Mouse (Mus musculus) lung, adult 18-20 months (tissue): ENCODE measurements at regions not wholly inside any gene's neighbourhood (a gene's known extent, or its start where the extent isn't known, plus 50 kb on each side); places are given as distances from the start of the nearest gene placed in this dataset.

Experiments
- DNase-seq, 2 experiments: peaks; one replicate each; pipeline ENCODE4 v3.0.0; 2022; ENCODE audit warnings: mixed read lengths in 2 of 2

DNA sequence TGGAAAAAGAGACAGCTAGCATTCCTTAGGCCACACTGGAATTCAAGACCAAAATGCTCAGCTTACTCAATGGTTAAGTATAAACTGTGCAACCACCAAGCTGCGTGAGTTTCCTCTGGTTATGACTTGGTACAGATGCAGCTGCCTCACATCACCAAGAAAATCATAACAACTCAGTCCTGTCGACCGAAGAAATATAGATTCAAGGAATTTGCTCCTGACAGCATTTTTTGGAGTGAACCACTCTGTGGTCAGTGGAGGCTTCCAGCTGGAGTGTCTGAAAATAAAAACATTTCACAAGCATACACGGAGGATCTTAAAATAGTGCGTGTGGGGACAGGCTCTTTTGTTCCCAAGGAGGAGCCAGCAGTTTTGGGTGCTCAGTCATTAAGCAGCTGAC lies 253.8 kb downstream of the Bckdhb start:
- peak in 1 of 2 experiments; percentile 0 for DNase-seq

DNA sequence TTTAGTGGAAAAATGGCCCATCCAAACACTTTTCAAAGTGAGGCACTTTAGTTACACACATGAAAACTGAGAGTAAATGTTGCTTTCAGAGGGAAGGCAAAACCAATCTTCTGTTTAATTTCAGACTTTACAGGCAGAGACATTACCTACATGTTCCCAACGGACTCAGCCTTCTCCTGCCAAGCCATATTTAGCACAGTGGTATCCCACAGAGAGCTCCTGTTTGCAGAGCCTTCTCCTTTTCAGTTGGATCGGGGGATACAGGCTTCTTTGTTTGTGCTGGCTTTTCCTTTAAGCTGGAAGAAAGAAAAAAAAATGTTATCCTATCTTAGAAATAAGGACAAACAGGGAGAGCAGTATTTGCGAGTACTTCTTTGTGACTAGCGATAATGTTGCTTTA lies 254.3 kb downstream of the Bckdhb start:
- no peak for DNase-seq

DNA sequence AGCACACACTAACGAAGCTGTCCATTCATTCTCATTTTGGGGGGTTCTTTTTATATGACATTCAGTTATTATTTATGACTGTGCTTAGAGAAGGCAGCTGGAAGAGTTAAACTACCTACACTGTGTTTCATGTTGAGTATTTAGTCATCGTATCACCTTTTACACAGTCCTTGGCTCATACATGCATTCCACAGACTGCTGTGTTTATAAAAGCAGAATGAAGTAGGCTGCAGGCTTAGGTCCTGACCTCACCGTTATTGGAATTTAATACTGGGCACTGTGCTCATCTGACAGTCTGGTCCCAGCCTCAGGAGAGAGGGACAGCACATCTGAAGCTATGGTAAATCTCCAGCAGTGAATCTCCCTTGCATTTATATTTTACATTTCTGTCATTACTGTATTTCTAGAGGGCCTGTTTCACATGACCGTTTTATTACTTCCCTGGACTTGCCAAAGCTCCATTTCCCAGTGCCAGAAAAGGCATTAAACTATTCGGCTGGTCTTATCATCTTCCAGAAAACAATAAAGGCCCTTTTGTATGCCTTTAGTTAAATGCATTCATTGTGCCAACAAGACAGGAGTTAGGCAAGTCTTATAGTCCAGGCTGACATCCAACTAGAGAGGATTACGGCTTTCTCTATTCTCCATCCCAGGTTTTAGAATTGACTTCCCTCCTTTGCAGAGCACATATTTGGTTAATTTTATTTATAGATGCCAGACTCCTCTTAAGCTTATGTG lies 258.9 kb downstream of the Bckdhb start:
- DNase-seq, result no peak

DNA sequence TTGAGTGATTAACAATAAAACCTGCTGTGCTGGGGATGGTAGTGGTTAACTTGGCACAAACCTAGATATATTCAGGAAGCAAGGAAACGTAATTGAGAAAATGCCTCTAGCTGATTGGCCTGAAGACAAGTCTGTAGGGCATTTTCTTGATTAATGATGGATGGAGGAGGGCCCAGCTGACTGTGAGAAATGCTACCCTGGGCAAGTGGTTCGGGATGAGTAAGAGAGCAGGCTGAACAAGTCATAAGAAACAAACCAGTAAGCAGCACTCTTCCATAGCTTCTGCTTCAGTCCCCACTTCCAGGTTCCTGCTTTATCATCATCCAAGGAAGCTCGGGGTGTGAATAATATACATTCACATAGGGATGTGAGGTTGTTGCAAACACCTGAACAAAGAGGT lies 262.6 kb downstream of the Bckdhb start:
- DNase-seq, result no peak

DNA sequence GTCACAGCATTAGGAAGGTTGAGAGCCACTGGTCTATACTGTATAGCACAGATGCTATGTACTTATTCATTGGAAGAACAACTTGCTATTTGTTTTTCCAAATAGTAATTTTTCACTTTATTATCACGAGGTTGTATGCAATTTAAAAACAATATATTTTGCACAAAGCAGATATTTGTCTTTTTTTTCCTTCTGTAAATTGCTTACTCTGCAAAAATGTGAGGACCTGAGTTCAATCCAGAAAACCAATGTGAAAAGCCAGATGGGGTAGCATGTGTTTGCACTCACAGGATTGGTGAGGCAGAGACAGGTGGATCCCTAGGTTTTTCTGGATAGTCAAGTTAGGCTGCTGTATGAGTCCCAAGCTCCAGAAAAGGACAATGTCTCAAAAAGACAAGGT lies 268.5 kb downstream of the Bckdhb start:
- no peak for DNase-seq

DNA sequence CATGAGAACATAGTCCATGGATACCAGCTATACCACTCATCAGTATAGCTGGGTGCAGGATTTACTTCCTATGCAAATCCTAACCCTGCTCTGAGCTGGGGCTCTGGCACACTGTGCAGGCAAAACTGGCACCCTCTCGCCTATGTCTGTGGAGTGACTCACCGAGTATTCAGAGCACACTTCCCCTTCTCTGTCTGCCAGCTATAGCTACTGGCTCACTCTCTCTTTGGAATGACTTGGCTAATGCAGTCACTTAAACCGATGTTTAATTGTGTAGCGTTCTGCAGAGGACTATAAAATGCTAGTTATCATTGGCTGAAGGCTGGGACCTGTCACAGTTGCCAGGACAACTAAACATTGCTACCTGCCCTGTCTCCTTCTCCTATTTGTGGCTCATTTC lies 269.8 kb downstream of the Bckdhb start:
- DNase-seq, result no peak

DNA sequence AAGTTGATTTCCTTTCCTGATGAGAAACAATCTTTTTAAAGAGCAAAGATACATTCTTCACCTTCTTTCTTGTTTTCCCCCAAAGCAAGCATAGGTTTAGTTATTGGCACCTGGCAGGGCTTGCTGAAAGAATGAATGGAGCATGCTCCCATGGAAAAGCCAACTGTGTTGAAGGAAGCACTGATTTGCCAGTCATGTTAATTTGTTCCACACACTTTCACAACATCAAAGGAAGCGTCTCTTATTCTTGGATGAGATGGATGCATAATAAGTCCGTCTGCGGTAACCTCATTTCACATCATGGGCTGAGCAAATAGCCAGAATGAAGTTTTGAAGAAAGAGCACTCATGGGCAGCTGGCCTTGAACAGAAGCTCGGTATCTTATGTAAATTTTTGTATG lies 270.4 kb downstream of the Bckdhb start:
- no peak for DNase-seq

DNA sequence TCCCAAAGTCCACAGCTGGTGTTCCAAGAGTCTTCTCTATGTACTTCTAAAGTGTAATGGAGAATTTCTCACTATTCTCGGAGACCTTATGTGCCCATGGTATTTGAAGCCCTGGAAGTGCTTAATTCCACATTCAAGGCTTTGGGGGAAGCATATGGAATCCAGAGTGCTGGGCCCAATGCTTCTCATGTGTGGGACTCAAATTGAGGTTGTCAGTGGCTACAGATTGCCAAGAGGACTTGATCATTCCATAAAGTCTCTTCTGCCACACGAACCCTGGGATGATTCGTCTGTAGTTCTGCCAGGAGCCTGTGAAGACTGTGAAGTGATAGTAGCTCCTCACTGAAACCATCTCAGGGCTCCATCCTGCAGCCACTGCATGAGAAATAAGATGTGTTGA lies 275.3 kb downstream of the Bckdhb start:
- no peak for DNase-seq

DNA sequence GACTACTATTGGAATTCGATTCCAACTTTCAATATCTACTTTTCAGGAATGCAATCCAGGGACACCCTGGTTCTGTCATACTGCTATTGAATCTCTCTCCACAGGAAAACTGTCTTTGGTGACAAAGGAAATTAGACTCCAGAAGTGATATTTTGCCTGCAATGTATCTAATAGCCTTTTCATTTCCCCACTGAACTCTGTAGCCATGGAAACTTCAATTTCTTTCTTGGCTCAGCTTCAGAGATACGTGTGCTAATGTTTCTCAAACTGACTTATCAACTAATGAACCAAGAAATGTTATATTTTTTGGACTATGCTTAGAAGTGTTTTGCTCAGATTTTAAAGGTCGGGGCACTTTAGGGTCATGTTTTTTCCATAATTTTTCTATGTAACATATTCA lies 279.1 kb downstream of the Bckdhb start:
- DNase-seq, result no peak

DNA sequence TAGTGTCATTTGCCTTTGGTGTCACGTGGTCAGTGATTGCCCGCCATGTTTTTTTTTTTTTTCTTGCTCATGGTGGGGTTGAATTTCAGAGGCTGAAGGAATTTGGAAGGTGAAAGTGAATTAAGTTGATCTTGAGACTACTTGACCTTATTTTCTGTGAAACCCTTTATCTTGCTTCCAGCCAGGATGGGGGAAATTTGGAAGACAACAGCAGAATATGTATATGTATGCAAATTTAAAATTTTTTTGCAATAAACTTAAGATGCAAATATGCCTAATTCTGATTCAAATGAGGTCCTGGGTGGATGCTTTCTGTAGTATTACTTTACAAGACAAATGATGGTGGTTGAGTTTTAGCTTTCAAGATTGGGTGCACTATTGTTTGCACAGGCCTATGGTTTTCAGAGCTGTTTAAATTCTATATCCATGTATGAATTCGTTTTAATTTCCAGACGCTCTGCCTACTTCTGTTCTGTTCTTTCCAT lies 315.6 kb downstream of the Bckdhb start:
- DNase-seq, result no peak

DNA sequence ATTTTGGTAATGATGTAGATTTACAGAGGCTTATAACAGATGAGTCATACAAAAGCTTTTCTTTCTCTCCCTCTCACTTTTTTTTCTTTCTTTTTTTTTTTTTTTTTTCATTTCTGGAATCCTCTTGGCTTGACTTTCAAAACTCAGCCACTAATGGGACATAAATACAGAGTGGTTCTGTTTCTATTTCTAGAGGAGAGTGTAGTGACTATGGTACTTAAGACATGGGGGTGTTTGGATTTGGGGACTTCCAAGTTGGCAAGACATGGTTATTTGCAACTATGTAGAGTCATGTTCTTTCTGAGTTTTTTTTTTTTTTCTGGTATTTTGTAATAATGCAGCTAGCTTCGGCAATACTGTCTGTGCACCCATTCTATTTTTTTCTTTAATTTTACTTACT lies 324.8 kb downstream of the Bckdhb start:
- DNase-seq, result no peak

DNA sequence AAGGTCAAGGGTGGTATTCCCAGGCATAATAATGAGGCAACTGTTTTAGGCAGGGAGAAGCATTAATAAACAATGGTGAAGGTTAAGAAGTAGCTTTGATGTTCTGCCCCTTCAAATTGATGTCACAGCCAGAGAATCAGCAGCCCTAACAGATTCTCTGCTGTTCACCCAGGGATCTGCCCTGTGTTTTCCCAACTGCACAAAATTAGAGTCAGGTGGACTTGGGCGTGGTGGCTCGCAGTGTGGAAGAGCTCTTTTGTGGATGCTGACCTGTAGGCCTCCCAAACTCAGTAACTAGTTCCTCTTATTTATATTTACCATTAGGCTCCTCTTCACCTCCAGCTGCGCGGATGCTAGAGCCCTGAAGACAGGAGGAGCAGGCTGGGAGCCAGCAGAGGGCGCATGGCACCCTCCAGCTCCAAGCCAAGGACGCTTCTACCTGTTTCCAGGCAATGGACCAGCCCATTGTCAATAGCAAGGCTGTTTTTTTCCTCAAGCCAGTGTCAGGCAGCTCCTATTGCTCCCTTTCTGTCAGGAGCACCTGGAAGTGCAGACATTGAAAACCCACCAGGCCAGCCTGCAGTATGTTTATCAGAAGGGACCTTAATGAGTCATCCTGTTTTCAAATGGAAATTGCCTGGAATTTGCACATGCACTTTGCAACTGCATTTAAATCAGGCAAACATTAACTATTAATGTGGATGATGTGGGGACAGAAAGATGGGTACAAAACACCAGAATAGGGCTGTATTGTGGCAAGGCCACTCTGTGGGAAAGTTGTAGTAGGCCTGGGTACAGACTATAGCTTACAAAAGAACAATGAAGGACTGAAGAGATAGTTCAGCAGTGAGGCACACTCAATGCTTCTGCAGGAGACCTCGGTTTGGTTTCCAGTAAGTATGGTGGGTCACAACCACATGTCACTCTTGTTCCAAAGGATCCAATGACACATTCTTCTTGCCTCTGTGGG lies 328.4 kb downstream of the Bckdhb start:
- DNase-seq, result peak; percentile 10 to 23

DNA sequence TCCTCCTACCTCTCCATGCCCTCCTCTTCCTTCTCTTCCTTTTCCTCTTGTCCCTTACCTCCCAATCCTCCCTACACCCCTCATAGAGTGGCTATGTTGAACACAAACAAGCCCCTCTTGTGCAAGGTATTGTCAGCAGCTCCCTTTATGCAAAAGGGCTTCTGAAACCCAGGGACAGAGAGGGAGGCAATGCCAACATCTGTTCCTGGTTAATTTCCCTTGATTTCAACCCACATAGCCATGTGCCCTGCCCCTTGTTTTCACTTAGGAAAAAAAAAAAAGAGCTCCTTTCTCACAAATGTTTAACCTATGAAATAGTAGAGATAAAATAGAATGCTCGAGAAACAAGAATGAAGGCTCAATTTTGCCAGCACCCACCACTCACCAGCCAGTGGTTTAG lies 333.5 kb downstream of the Bckdhb start:
- DNase-seq, result no peak

DNA sequence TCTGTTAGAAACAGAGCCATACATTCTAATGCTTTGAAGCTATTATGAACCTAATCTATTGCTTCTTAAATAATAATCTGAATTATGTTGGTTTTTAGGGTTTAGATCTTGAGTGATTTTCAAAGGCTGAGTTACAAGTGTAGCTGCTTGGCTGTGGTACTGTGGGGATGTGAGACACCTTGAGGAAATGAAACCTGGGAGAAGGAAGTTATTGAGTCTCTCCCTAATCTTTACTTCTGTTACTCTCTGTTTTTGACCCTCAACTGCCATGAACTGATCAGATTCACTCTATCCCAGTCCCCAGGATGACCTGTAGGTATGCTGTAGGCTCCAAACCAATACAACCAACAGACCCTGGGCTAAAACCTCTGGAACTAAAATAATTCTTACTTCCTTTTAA lies 334.8 kb downstream of the Bckdhb start:
- DNase-seq, result no peak

DNA sequence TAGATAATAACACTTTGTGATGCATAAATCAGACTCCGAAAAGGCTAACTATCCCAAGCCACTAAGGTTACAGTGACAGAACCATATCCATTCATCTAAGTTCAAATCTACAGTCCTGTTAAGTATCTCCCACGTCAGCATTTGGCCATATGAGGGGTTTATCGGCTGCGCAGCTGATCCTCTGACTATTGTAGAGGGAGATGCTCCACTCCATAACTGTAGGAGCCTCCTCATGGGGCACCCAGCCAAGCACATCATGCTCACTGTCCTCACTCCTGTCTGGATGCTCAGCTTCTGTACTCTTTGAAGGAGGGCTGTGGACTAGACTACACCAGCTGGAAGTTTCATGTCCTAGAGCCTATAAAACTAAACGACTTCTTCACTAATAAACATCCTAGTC lies 337.2 kb downstream of the Bckdhb start:
- no peak for DNase-seq

DNA sequence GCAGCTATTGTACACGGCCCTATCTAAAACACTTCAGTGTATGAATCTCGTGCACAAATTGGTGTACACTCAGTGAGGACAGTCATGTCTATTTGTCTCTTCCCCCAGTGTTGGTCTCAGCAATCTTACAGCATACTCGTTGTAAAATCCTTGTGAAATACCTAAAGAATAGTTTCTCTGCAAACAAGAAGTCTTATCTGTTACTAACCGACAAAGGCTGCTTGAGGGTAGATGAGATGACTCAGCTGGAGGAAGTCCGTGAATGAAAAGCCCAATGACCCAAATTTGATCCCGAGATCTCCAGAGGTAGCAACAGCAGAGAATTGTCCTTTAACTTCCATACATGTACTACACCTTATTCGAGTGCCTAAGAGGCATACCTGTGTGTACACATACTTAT lies 342.0 kb downstream of the Bckdhb start:
- DNase-seq, result no peak

DNA sequence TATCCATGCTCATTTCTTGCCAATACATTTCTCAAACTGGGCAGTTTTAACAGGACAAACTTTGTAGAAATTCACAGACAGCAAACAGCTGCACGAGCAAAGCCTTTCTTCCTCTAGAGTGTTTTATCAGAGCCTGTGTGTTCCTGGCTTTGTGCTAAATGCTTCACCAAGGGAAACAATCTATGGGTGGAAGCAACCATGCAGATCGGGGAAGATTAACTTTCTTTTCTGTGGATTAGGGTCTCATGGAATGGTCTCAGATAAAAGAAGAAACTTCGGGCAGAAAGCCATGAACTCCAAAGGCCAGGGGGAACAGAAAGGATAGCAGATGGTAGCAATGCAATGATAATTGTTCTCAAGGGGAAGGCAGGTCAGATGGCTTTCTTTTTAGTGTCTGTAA lies 349.7 kb downstream of the Bckdhb start:
- DNase-seq, result no peak

DNA sequence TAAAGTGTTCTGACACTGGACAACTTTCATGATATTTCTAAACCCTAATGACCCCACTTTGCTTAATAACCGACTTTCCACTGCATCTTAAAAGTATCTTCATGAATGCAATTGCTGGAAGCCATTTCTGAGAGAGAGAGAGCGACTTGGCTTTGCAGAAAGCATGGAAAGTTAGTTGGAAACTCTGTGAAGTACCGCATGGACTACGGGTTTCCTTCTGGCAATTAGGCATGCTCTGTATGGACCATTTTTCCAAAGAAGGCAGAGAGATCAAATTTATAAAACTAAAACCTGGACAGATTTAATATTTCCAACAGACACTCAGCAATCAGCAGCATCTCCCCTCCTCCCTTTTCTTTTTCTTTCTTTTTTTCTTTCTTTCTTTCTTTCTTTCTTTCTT lies 353.4 kb downstream of the Bckdhb start:
- DNase-seq, result no peak

DNA sequence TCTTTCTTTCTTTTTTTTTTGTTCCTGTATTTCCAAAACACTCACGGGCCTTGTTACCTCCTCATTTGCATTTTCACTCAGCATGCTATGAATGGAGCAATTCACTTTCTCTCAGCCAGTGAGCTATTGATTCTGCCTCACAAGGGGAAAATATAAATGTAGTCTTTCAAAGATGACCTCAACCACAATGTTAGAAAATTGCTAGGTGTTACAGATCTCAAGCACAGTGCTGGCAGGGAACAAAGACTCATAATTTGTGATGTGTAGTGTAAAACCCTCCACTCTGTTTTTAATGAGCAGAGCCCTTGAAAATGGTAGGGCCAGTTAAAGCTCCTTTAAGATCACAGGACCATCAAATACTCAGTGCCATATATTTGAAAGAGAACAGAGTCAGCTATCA lies 353.8 kb downstream of the Bckdhb start:
- no peak for DNase-seq

DNA sequence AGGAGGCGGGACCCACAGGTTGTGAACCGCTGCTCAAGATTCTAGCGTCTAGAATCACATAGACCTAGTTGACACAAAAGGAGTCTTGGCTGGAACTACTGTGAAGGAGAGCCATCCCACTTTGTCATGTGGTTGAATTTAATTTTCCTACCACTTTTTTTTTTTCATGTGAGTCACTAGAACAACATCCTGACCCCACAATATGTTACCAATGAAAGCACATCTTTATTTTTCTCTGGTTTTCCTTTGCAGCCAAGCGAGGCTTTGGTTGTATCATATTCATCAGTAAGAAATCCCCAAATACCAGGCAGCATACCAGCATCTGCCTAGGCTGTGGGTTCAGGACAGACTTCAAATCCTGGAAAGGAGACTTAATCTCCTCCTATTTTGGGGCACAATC lies 356.0 kb downstream of the Bckdhb start:
- DNase-seq, result no peak

DNA sequence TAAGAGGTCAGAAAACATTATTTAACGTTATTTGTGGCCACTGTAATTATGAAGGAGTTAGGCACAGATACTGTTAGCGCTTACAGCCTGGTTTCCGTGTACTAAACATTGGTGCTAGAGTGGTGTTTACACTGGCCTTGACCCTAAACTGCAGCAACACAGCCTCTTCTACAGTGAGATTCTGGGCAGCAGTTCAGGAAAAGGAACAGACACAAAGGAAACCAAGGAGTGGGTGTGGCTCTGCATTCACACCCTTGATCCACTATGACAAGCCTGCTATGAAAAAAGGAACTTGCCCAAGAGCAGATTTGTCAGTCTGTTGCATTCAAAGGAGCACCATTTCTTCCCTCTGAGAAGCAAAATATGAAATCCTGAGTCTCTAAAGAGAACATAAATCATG lies 356.7 kb downstream of the Bckdhb start:
- DNase-seq, result peak; percentile 10 to 55

DNA sequence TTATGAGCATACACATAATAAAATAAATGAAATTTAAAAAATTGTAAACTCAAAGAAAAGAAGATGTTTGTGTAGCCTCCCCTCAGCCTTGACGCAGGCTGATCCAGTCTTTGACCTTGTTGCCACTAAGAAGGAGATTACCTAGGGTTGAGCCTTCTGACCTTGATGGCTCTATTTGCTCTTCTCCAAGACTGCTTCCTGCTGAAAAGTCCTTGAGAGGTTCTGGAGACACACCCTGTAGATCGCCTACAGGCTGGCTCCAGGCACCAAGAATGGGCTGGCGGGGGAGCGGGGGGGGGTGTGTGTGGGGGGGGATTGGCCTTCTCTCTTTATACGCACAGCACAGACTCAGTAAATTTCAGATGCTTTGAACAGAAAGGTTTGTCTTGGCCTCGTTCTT lies 358.4 kb downstream of the Bckdhb start:
- DNase-seq, result no peak

DNA sequence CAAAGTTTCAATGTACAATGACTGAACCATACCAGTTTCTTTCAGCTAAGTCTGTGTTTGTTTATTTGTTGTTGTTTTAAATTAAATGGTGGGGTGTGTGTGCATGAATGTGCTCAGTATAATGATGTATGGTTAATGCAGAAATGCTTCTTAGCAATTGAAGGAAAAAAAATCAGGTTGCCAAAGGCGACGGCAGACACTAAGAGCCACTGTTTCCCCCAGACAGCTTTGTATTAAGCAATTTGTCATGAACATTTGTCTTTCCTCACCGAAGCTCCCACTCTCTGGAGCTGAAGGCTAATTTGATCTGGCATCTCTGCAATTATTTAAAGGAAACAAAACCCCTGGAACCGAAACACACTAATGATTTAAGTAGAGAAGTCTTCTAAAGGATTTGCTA lies 360.7 kb downstream of the Bckdhb start:
- no peak for DNase-seq

DNA sequence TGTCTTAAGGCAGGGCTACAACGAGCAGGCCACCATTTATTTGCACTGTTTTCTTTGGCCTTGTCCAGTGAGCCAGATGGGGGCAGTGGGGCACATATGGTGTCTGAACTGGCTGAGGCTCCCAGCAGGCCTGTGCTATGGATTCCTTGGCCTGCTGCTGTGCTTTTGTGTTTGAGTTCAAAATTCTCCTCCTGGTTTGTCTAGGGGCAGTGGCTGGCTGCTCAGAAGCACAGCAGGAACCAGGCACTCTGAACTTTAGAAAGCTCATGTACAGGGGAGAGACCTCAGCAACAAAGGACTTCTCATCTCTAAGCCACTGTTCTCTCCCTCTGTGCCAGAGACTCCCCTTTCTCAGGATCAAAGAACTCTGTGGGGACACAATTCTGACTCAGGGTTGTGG lies 370.9 kb downstream of the Bckdhb start:
- no peak for DNase-seq
